Mouse (Mus musculus): ENCODE measurements at regions not wholly inside any gene's neighbourhood (a gene's known extent, or its start where the extent isn't known, plus 50 kb on each side); places are given as distances from the start of the nearest gene placed in this dataset.

DNA sequence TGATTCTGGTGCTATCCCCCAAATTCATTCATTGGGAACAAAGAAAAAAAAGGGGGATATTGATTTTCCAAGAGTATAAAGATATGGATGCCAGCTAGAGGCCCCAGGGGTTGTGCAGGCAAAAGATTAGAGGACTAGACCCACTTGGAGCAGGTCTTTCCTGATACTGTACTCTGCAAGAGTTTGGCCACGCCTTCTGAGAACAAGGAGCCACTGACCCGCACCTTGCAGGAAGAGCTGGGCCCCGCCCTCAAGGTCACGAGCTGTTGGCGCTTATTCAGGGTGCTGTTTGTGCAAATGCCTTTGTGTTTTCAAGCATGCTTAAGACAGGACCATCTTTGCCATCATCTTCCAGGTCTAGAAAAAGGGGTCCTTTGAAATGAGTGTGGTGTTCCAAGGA lies 54.5 kb upstream of the Slc7a1 start:
- H3K4me3 ChIP-seq (ENCODE audit: low read depth, low read length) = no peak overlapping the region
- no peak overlapping the region; the same call in 1 of the 2 replicates for H3K27ac ChIP-seq (ENCODE audit: low read depth, low read length)

GRCm38 (mm10) chr5:148453776-148454175 lies 54.1 kb upstream of the Slc7a1 start:
- peak; percentile 84 for ATAC-seq
- Histone ChIP-seq H3K4me2 (ENCODE audit: low read length) (peak overlapping the region; percentile 12; the same call in 1 of the 2 replicates), H3K9ac (ENCODE audit: low read length) (no peak overlapping the region)

More for the DNA sequence above, 54.5 kb upstream of the Slc7a1 start:
- H3K9ac ChIP-seq (ENCODE audit: low read length) = no peak overlapping the region
- no peaks in the 10 kb centered on the region for H3K36me3 ChIP-seq (ENCODE audit: control insufficient read depth, insufficient read depth, low read length)
- H3K27me3 ChIP-seq (replicated peaks; ENCODE audit: control insufficient read depth, insufficient read depth, low read length) = no peaks in the 10 kb centered on the region
- peak; percentile 41; the same call in 1 of the 2 replicates for ATAC-seq
- no peak for DNase-seq (ENCODE audit: low spot score)
- no peaks in the 10 kb centered on the region for H3K9me3 ChIP-seq (replicated peaks; ENCODE audit: control insufficient read depth, low read length)
- peaks cover 7% of the 10 kb centered on the region; the same call in 1 of the 2 replicates for H3K4me1 ChIP-seq (ENCODE audit: control insufficient read depth, insufficient read depth, low read length)
- 69% methylated on average over 5 of the region's 5 CpGs for WGBS
- no peak overlapping the region for H3K4me2 ChIP-seq (ENCODE audit: low read length)

DNA sequence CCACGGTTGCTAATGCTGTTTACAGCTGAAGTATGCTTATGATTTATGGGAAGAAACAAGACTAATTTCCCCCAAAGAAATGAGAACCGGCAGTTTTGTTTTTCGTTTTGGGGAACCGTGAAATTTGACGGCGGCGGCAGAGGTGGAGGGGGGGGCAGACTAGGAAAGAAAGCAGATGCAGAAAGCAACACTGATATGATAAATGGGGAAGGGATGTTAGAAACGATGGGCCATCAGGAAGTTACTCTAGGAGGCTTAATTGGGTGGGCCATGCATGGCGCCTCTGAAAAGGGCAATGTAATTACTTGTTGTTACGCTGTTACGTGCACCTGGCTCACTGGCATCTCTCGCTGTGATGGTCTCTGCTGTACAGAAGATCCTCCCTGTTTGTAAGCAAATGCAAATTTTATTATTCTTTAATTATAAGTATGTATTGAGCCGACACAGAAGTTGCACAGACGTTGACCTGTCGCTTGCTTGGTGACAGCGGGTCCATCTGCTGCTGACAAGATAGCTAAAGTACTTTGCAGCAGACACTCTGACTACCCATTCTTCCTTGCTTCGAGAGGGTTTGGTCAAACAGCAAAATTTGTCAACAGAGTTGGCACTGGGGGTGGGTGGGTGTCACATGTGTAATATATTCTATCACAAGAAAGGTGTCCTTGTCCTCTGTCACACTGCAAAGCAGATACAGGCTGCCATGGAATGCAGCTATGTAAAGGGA lies 53.4 kb upstream of the Slc7a1 start:
- ATAC-seq = peak; percentile 18; the same call in 1 of the 2 replicates
- DNase-seq (ENCODE audit: low spot score) = peak; percentile 57
- H3K4me2 ChIP-seq (ENCODE audit: low read length) = no peak overlapping the region; the same call in 1 of the 2 replicates

More at GRCm38 (mm10) chr5:148453776-148454175, 54.1 kb upstream of the Slc7a1 start:
- Histone ChIP-seq H3K27ac (ENCODE audit: low read depth, low read length) (peak overlapping the region; percentile 44; the same call in 1 of the 2 replicates), H3K36me3 (ENCODE audit: control insufficient read depth, insufficient read depth, low read length) (no peaks in the 10 kb centered on the region), H3K9me3 (replicated peaks; ENCODE audit: control insufficient read depth, low read length) (no peaks in the 10 kb centered on the region), H3K27me3 (replicated peaks; ENCODE audit: control insufficient read depth, insufficient read depth, low read length) (no peaks in the 10 kb centered on the region), H3K4me1 (ENCODE audit: control insufficient read depth, insufficient read depth, low read length) (peaks cover 7% of the 10 kb centered on the region; the same call in 1 of the 2 replicates), H3K4me3 (ENCODE audit: low read depth, low read length) (no peak overlapping the region)
- 51% methylated on average over 12 of the region's 12 CpGs for WGBS
- DNase-seq (ENCODE audit: low spot score) = peak; percentile 85

DNA sequence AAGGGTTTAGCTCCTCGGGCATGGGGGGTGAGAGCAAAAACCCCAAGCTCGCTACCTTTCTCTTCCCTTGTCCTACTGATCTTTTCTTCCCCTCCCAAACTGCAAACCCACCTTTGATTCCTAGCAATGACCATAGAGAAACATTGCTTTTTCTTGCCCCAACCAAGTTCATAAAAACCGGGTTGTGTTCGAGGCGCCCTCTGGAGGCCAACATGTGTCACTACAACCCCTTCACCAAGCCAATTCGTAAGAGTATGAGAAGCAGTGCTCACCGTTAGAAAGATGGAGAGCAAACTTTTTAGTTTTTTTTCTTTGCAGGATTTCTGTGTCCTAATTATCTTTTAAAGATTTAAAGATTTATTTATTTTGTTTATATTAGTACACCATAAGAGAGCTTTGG lies 52.1 kb upstream of the Slc7a1 start:
- Histone ChIP-seq H3K9me3 (replicated peaks; ENCODE audit: control insufficient read depth, low read length) (no peaks in the 10 kb centered on the region), H3K4me3 (ENCODE audit: low read depth, low read length) (no peak overlapping the region), H3K4me1 (ENCODE audit: control insufficient read depth, insufficient read depth, low read length) (peaks cover 7% of the 10 kb centered on the region; the same call in 1 of the 2 replicates), H3K9ac (ENCODE audit: low read length) (no peak overlapping the region), H3K4me2 (ENCODE audit: low read length) (no peak overlapping the region), H3K36me3 (ENCODE audit: control insufficient read depth, insufficient read depth, low read length) (no peaks in the 10 kb centered on the region), H3K27me3 (replicated peaks; ENCODE audit: control insufficient read depth, insufficient read depth, low read length) (no peaks in the 10 kb centered on the region), H3K27ac (ENCODE audit: low read depth, low read length) (no peak overlapping the region)
- peak; percentile 57 for DNase-seq (ENCODE audit: low spot score)
- no peak for ATAC-seq
- 38% methylated on average over 7 of the region's 7 CpGs for WGBS

More for the DNA sequence above, 53.4 kb upstream of the Slc7a1 start:
- H3K27me3 ChIP-seq (replicated peaks; ENCODE audit: control insufficient read depth, insufficient read depth, low read length) = no peaks in the 10 kb centered on the region
- no peaks in the 10 kb centered on the region for H3K9me3 ChIP-seq (replicated peaks; ENCODE audit: control insufficient read depth, low read length)
- WGBS = 70% methylated on average over 17 of the region's 17 CpGs
- H3K36me3 ChIP-seq (ENCODE audit: control insufficient read depth, insufficient read depth, low read length) = no peaks in the 10 kb centered on the region
- H3K27ac ChIP-seq (ENCODE audit: low read depth, low read length) = 0 out of 2 replicates have a peak overlapping the region, but pooled peaks have one; percentile 44
- no peak overlapping the region for H3K4me3 ChIP-seq (ENCODE audit: low read depth, low read length)
- H3K9ac ChIP-seq (ENCODE audit: low read length) = no peak overlapping the region
- H3K4me1 ChIP-seq (ENCODE audit: control insufficient read depth, insufficient read depth, low read length) = peaks cover 7% of the 10 kb centered on the region; the same call in 1 of the 2 replicates

DNA sequence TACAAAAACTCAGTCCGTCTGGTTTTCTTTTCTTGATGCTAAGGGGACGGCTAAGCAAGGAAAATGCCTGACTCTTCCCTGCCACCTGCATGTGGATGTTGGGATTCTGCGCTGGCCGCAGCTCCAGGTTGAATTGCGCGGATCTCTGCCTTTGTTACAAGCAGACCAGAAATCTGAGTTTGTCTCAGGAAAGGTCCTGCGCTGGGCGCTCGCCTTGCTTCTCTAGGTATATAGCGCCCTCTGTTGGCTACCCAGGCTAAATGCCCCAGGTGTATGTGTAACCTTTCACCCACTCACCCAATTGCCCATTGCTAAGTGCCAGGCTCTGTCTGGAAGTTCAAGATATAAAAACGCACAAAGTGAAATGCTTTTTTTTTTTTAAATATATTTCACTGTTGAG lies 51.2 kb upstream of the Slc7a1 start:
- H3K27me3 ChIP-seq (replicated peaks; ENCODE audit: control insufficient read depth, insufficient read depth, low read length) = no peaks in the 10 kb centered on the region
- DNase-seq (ENCODE audit: low spot score) (peak; percentile 60), ATAC-seq (no peak)
- no peak overlapping the region for H3K4me3 ChIP-seq (ENCODE audit: low read depth, low read length)
- no peaks in the 10 kb centered on the region for H3K9me3 ChIP-seq (replicated peaks; ENCODE audit: control insufficient read depth, low read length)
- peaks cover 7% of the 10 kb centered on the region; the same call in 1 of the 2 replicates for H3K4me1 ChIP-seq (ENCODE audit: control insufficient read depth, insufficient read depth, low read length)
- H3K4me2 ChIP-seq (ENCODE audit: low read length) = no peak overlapping the region
- WGBS = 35% methylated on average over 11 of the region's 11 CpGs
- H3K27ac ChIP-seq (ENCODE audit: low read depth, low read length) = no peak overlapping the region
- no peak overlapping the region for H3K9ac ChIP-seq (ENCODE audit: low read length)
- H3K36me3 ChIP-seq (ENCODE audit: control insufficient read depth, insufficient read depth, low read length) = no peaks in the 10 kb centered on the region

All from forebrain, embryonic 14.5 days (tissue).